13 mouse cellular contexts compared by ENCODE assay signal in genomic region chr8:46982770-46983169, GRCm38 (mm10). TPM values are rescaled to one million over a fixed set of nuclear protein-coding genes. Genes with fewer than 3 reads are reported as not detected.
A peak's percentile ranks its signal among the peaks of the same experiment; 100 is the strongest.
DNase-seq lines count a peak whose midpoint lies in the region; ATAC-seq and TF ChIP-seq lines count a peak whose summit lies in the region.
"Had no signal": no experiment of that assay in that cellular context is flagged by ENCODE, and none has a peak within 500 bp of the region (broad histone marks: within the 10 kb centered on the region; RNA-seq: fewer than 3 reads in every experiment).

No protein-coding gene starts in this region.

- TF ChIP-seq EP300 in liver, postnatal 0 days (IDR thresholded peaks at IDR 0.05; ENCODE audit: low read depth): peak; percentile 35; the same call in 1 of the 2 replicates

- no peak overlapping the region for H3K9ac ChIP-seq in liver, postnatal 0 days (replicated peaks)
- no peak overlapping the region for H3K9ac ChIP-seq in hindbrain, embryonic 12.5 days
- H3K9ac ChIP-seq: limb, embryonic 13.5 days had no signal

- ATAC-seq in liver, postnatal 0 days: no peak
- ATAC-seq in hindbrain, embryonic 12.5 days (ENCODE audit: low FRiP score): no peak
- ATAC-seq: forebrain, embryonic 16.5 days had no signal

- no peak overlapping the region for H3K4me3 ChIP-seq in liver, postnatal 0 days (ENCODE audit: low read depth, low read length)
- H3K4me3 ChIP-seq in hindbrain, embryonic 12.5 days: no peak overlapping the region
- H3K4me3 ChIP-seq in embryonic facial prominence, embryonic 10.5 days: no peak overlapping the region
- H3K4me3 ChIP-seq: limb, embryonic 13.5 days; megakaryocyte, embryonic 14.5 days had no signal

- WGBS in liver, postnatal 0 days (ENCODE audit: insufficient replicate concordance): 57% methylated on average over 4 of the region's 4 CpGs
- WGBS in hindbrain, embryonic 12.5 days: 86% methylated on average over 4 of the region's 4 CpGs
- WGBS in embryonic facial prominence, embryonic 10.5 days: 81% methylated on average over 4 of the region's 4 CpGs

- H3K36me3 ChIP-seq in liver, postnatal 0 days (replicated peaks; ENCODE audit: insufficient read depth, low read length): no peaks in the 10 kb centered on the region
- no peaks in the 10 kb centered on the region for H3K36me3 ChIP-seq in hindbrain, embryonic 12.5 days
- no peaks in the 10 kb centered on the region for H3K36me3 ChIP-seq in embryonic facial prominence, embryonic 10.5 days (replicated peaks)
- H3K36me3 ChIP-seq: limb, embryonic 13.5 days had no signal

- H3K27ac ChIP-seq in liver, postnatal 0 days (ENCODE audit: low read depth): no peak overlapping the region
- no peak overlapping the region for H3K27ac ChIP-seq in hindbrain, embryonic 12.5 days
- H3K27ac ChIP-seq in embryonic facial prominence, embryonic 10.5 days (replicated peaks): no peak overlapping the region
- H3K27ac ChIP-seq: limb, embryonic 13.5 days had no signal

- H3K27me3 ChIP-seq in liver, postnatal 0 days (ENCODE audit: insufficient read depth, low read length): no peaks in the 10 kb centered on the region
- no peaks in the 10 kb centered on the region for H3K27me3 ChIP-seq in hindbrain, embryonic 12.5 days
- no peaks in the 10 kb centered on the region for H3K27me3 ChIP-seq in embryonic facial prominence, embryonic 10.5 days (replicated peaks; ENCODE audit: low read depth, poor library complexity, severe bottlenecking)
- H3K27me3 ChIP-seq: limb, embryonic 13.5 days; megakaryocyte, embryonic 14.5 days had no signal

- no peak overlapping the region for H3K4me2 ChIP-seq in liver, postnatal 0 days (ENCODE audit: low read depth, low read length)
- no peak overlapping the region for H3K4me2 ChIP-seq in hindbrain, embryonic 12.5 days (replicated peaks)
- H3K4me2 ChIP-seq: limb, embryonic 13.5 days had no signal

- TF ChIP-seq CTCF in liver, postnatal 0 days (IDR thresholded peaks at IDR 0.05; ENCODE audit: low read depth): no peak

- H3K4me1 ChIP-seq in liver, postnatal 0 days (ENCODE audit: insufficient read depth): no peaks in the 10 kb centered on the region
- no peaks in the 10 kb centered on the region for H3K4me1 ChIP-seq in hindbrain, embryonic 12.5 days
- H3K4me1 ChIP-seq in embryonic facial prominence, embryonic 10.5 days: no peaks in the 10 kb centered on the region
- H3K4me1 ChIP-seq: megakaryocyte, embryonic 14.5 days had no signal

- no peaks in the 10 kb centered on the region for H3K9me3 ChIP-seq in liver, postnatal 0 days (ENCODE audit: low read length)
- H3K9me3 ChIP-seq in hindbrain, embryonic 12.5 days (replicated peaks): no peaks in the 10 kb centered on the region
- no peaks in the 10 kb centered on the region for H3K9me3 ChIP-seq in embryonic facial prominence, embryonic 10.5 days
- H3K9me3 ChIP-seq: limb, embryonic 13.5 days had no signal

- peak; percentile 13 for DNase-seq in gastrocnemius, postnatal 25 days
- no peak for DNase-seq in gastrocnemius, postnatal 10 days
- peak; percentile 74 to 85 for DNase-seq in heart, adult 9 months (ENCODE audit: low spot score in 2 of 2)
- DNase-seq in kidney, adult 18-20 months: peak; percentile 65
- peak; percentile 24 for DNase-seq in liver, postnatal 0 days
- DNase-seq in ovary, postnatal 10 days (ENCODE audit: low spot score): no peak
- DNase-seq in embryonic facial prominence, embryonic 10.5 days (ENCODE audit: low spot score): no peak
- DNase-seq: cerebellum, adult 2 months had no signal

RNA-seq across cellular contexts. Expression of gene Enpp6, which starts 3.9 kb away (rescaled TPM):
- total RNA-seq in gastrocnemius, postnatal 25 days (2021): 1 to 10 TPM in 1 of 2 experiments, under 1 TPM in 1; 0.72 to 1.8 TPM
- 1 to 10 TPM in 1 of 2 experiments, under 1 TPM in 1; 0.70 to 2.7 TPM for total RNA-seq in gastrocnemius, postnatal 10 days (2021)
- 0.47 and 0.60 TPM in 2 replicates for polyA plus RNA-seq in liver, postnatal 0 days (2015; fragmentation: Nextera tagmentation; extraction: Ambion mirVana)
- polyA plus RNA-seq in hindbrain, embryonic 12.5 days (2016; fragmentation: Nextera tagmentation; extraction: Ambion mirVana): 0.36 and 0.57 TPM in 2 replicates
- 0.10 TPM in 1 of 2 replicates, not detected in the other for polyA plus RNA-seq in embryonic facial prominence, embryonic 10.5 days (2016; fragmentation: Nextera tagmentation; extraction: Ambion mirVana)
- polyA plus RNA-seq: C2C12 had no signal

Comparison
In these comparisons a context has a peak if more than half of its experiments do, and no peak if none do; other contexts are left out.
1. DNase-seq: peak in gastrocnemius, postnatal 25 days (single experiment), heart, adult 9 months (2 of 2), kidney, adult 18-20 months (single experiment) and liver, postnatal 0 days (single experiment); none in gastrocnemius, postnatal 10 days (single experiment), ovary, postnatal 10 days (single experiment) and embryonic facial prominence, embryonic 10.5 days (single experiment).